Comparison of ENCODE assay signal across 8 mouse cellular contexts in genomic region chr8:106411783-106412451, GRCm38 (mm10). TPM values are rescaled to one million over a fixed set of nuclear protein-coding genes. Genes with fewer than 3 reads are reported as not detected.
A peak's percentile ranks its signal among the peaks of the same experiment; 100 is the strongest.
DNase-seq lines count a peak whose midpoint lies in the region; ATAC-seq and TF ChIP-seq lines count a peak whose summit lies in the region.

No protein-coding gene starts in this region.

- ATAC-seq in forebrain, embryonic 11.5 days (replicated peaks; ENCODE audit: low FRiP score): no peak
- ATAC-seq in forebrain, embryonic 13.5 days: no peak
- peak; percentile 56 for ATAC-seq in CD4-positive, CD25-positive, alpha-beta regulatory T cell, adult 4 months
- no peak for ATAC-seq in lung, embryonic 14.5 days (ENCODE audit: insufficient read depth)

- DNase-seq in forebrain, embryonic 11.5 days (ENCODE audit: low spot score): peak; percentile 77
- peak; percentile 63 for DNase-seq in c-Kit-positive CD71-negative TER-119-negative erythroid progenitor cells, embryonic 14.5 days (ENCODE audit: low read depth)
- DNase-seq in gastrocnemius, postnatal 14 days: peak; percentile 49
- DNase-seq in layer of hippocampus, adult 18-20 months (ENCODE audit: low spot score in 2 of 2): peak; percentile 22 to 76
- DNase-seq in lung, embryonic 14.5 days: peak; percentile 86
- peak; percentile 19 to 20 for DNase-seq in right cerebral cortex, postnatal 36 days (ENCODE audit: low spot score in 2 of 2)

- no peaks in the 10 kb centered on the region for H3K27me3 ChIP-seq in forebrain, embryonic 11.5 days (ENCODE audit: control insufficient read depth, insufficient read depth, low read length)
- H3K27me3 ChIP-seq in forebrain, embryonic 13.5 days: no peaks in the 10 kb centered on the region
- no peaks in the 10 kb centered on the region for H3K27me3 ChIP-seq in lung, embryonic 14.5 days (ENCODE audit: insufficient read depth, low read length)

- 22% methylated on average over 14 of the region's 14 CpGs for WGBS in forebrain, embryonic 11.5 days
- WGBS in forebrain, embryonic 13.5 days: 21% methylated on average over 14 of the region's 14 CpGs
- WGBS in lung, embryonic 14.5 days: 20% methylated on average over 14 of the region's 14 CpGs

- H3K4me3 ChIP-seq in forebrain, embryonic 11.5 days (ENCODE audit: low read depth, low read length): no peak overlapping the region
- H3K4me3 ChIP-seq in forebrain, embryonic 13.5 days: no peak overlapping the region
- H3K4me3 ChIP-seq in lung, embryonic 14.5 days (ENCODE audit: low read depth, low read length): no peak overlapping the region

- H3K4me1 ChIP-seq in forebrain, embryonic 11.5 days (replicated peaks; ENCODE audit: control insufficient read depth, insufficient read depth, low read length): no peaks in the 10 kb centered on the region
- peaks cover 9% of the 10 kb centered on the region for H3K4me1 ChIP-seq in forebrain, embryonic 13.5 days
- H3K4me1 ChIP-seq in lung, embryonic 14.5 days (ENCODE audit: insufficient read depth): peaks cover 7% of the 10 kb centered on the region

- H3K9me3 ChIP-seq in forebrain, embryonic 11.5 days (ENCODE audit: control insufficient read depth, low read length): no peaks in the 10 kb centered on the region
- H3K9me3 ChIP-seq in forebrain, embryonic 13.5 days (replicated peaks): no peaks in the 10 kb centered on the region
- no peaks in the 10 kb centered on the region for H3K9me3 ChIP-seq in lung, embryonic 14.5 days (ENCODE audit: low read depth, low read length)

- no peaks in the 10 kb centered on the region for H3K36me3 ChIP-seq in forebrain, embryonic 11.5 days (ENCODE audit: control insufficient read depth, insufficient read depth, low read length)
- H3K36me3 ChIP-seq in forebrain, embryonic 13.5 days (ENCODE audit: poor library complexity, severe bottlenecking): no peaks in the 10 kb centered on the region
- no peaks in the 10 kb centered on the region for H3K36me3 ChIP-seq in lung, embryonic 14.5 days (ENCODE audit: insufficient read depth)

- H3K9ac ChIP-seq in forebrain, embryonic 11.5 days (ENCODE audit: low read length): no peak overlapping the region
- no peak overlapping the region for H3K9ac ChIP-seq in forebrain, embryonic 13.5 days
- no peak overlapping the region for H3K9ac ChIP-seq in lung, embryonic 14.5 days

- intact Hi-C loops in gastrocnemius, postnatal 14 days (cut with DNase I; ENCODE audit: low total_unique reads): loop anchor here (10.0 kb wide), 1 partner anchor 243 kb away; no protein-coding TSS in a partner anchor

- H3K27ac ChIP-seq in forebrain, embryonic 11.5 days (ENCODE audit: low read depth, low read length): no peak overlapping the region
- H3K27ac ChIP-seq in forebrain, embryonic 13.5 days: no peak overlapping the region
- H3K27ac ChIP-seq in lung, embryonic 14.5 days (ENCODE audit: low read depth): no peak overlapping the region

- peak; percentile 86 for TF ChIP-seq CTCF in lung, embryonic 14.5 days (IDR thresholded peaks at IDR 0.05; ENCODE audit: low read depth)

- H3K4me2 ChIP-seq in forebrain, embryonic 11.5 days (ENCODE audit: low read depth, low read length, severe bottlenecking): no peak overlapping the region
- no peak overlapping the region for H3K4me2 ChIP-seq in forebrain, embryonic 13.5 days
- H3K4me2 ChIP-seq in lung, embryonic 14.5 days: 0 out of 2 replicates have a peak overlapping the region, but pooled peaks have one; percentile 10

RNA-seq across cellular contexts. Expression of gene Zfp90, which starts 3.2 kb away (rescaled TPM):
- 32.8 and 34.0 TPM in 2 replicates for polyA plus RNA-seq in forebrain, embryonic 11.5 days (2014; fragmentation: Nextera tagmentation; extraction: Ambion mirVana)
- polyA plus RNA-seq in forebrain, embryonic 13.5 days (2015; fragmentation: Nextera tagmentation; extraction: Ambion mirVana): 41.4 and 46.0 TPM in 2 replicates
- 1 to 10 TPM; 4.1 to 6.1 TPM for polyA plus RNA-seq in CD4-positive, CD25-positive, alpha-beta regulatory T cell, adult 4 months (2017; shearing (Covaris generic))
- 1 to 10 TPM; 2.4 to 2.9 TPM for total RNA-seq in gastrocnemius, postnatal 14 days (2021)
- 10 to 100 TPM; 11.1 to 12.6 TPM for total RNA-seq in layer of hippocampus, adult 18-20 months (2021)
- polyA plus RNA-seq in lung, embryonic 14.5 days (2014; fragmentation: Nextera tagmentation; extraction: Ambion mirVana): 19.6 and 20.2 TPM in 2 replicates

Comparison
In these comparisons a context has a peak if more than half of its experiments do, and no peak if none do; other contexts are left out.
1. DNase-seq: peak in every context shown above with its lines; median percentile 86 in lung, embryonic 14.5 days; 77 in forebrain, embryonic 11.5 days; 63 in c-Kit-positive CD71-negative TER-119-negative erythroid progenitor cells, embryonic 14.5 days; 49 in gastrocnemius, postnatal 14 days; 49 in layer of hippocampus, adult 18-20 months; 20 in right cerebral cortex, postnatal 36 days.